Mouse (Mus musculus) erythroid progenitor cell, adult 5-6 weeks (primary cell): ENCODE measurements at regions not wholly inside any gene's neighbourhood (a gene's known extent, or its start where the extent isn't known, plus 50 kb on each side); places are given as distances from the start of the nearest gene placed in this dataset.

Experiments used
- ATAC-seq: replicated peaks from 2 replicates; pipeline ENCODE4 v1.8.0; 2016; ENCODE audit warnings: moderate number of reproducible peaks, mild to moderate bottlenecking, moderate TSS enrichment, inconsistent platforms; ENCODE audit not compliant: poor library complexity, low FRiP score, severe bottlenecking

DNA sequence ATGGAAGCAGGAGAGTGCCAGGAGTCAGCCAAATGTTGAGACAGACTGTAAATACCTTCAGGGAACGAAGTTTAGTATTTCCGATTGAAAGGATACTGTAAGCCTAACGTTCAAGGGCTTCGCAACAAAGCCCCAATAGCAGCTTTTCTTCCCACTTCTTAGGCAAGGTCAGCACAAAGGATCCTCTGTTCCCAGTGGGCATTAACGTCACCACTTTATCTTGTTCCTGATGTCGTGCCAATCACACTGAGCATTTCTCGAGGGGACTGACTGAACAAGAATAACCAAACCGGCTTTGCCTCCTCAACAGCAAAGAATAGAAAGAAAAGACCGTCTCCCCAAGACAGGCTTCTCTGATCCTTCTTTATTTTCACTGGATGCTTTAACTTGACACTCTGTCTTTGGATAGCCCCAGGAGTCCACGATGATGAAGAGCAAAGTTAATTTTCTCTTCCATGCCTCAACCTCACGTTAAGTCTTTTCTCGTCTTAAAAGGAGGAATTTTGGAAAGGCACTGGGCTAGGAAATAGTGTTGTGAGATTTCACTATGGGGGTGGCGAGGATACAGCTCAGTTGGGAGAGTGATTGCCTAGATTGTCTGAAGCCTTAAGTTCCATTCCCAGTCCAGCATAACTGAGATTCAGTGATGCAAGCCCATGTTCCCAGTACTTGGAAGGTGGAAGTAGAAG lies 57.5 kb upstream of the Cxcr4 start:
- no peak for ATAC-seq

DNA sequence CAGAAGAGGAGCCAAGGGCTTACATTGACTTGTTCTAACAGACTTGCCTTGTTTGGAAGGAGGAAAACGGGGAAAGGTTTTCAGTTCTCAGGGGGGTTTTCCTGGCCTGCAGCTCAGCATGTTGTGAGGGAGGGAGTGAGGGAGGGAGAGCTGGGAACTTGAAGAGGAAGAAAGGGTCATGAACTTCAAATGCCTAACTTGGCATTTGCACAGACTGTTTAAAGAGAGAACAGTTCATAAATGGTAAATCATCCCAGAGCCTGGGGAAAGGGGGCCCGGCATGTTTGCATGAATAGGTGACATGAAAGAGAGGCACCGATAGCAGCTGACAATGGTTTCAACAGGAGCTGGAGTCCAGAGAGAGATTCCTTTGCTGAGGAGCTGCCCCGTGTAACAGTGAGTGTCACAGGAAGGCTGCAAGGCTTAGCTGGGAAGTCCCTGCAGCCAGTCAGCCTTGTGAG lies 51.3 kb upstream of the Cxcr4 start:
- no peak for ATAC-seq

DNA sequence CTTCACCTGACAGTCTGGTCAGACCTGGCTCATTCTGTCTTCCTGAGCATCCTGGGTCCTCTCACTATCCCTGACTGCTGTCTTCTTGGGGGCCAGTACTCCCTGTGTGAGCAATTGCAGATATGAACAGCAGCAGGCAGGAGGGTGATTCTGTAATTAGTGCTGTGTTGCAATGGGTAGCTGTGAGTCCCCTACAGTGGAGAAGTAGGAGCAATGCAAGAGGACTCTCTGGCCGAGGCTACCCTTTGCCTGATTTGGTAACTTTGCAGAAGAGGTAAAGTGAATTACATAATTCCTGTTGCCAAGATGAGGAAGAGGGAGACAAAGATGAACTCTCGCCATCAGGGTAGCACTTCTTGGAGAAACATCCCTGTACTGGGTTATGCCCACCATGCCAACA lies 50.1 kb upstream of the Cxcr4 start:
- ATAC-seq = no peak
